In genomic region chr5:65606820-65607219, GRCm38 (mm10) we compare ENCODE assay signal across 17 mouse cellular contexts.
"Had no signal": no experiment of that assay in that cellular context is flagged by ENCODE, and none has a peak within 500 bp of the region (broad histone marks: within the 10 kb centered on the region; RNA-seq: fewer than 3 reads in every experiment).

No protein-coding gene starts in this region.

- H3K9ac ChIP-seq: intestine, embryonic 15.5 days; limb, embryonic 13.5 days; liver, embryonic 13.5 days; lung, embryonic 15.5 days had no signal

- H3K4me1 ChIP-seq: intestine, embryonic 15.5 days; limb, embryonic 10.5 days; limb, embryonic 13.5 days; liver, embryonic 13.5 days; lung, embryonic 15.5 days had no signal

- H3K27ac ChIP-seq: intestine, embryonic 15.5 days; layer of hippocampus, adult 2 months; limb, embryonic 10.5 days; limb, embryonic 13.5 days; liver, embryonic 13.5 days; lung, embryonic 15.5 days had no signal

- DNase-seq: kidney, adult 11 months; layer of hippocampus, adult 9-11 months; liver, embryonic 13.5 days; lung, adult 18-20 months; lung, postnatal 10 days; lung, postnatal 36 days; midbrain, embryonic 14.5 days; thymus, adult 2 months; thymus, postnatal 14 days; thymus, postnatal 4 days had no signal

- ATAC-seq: intestine, embryonic 15.5 days had no signal

- H3K4me2 ChIP-seq: intestine, embryonic 15.5 days; limb, embryonic 13.5 days; liver, embryonic 13.5 days; lung, embryonic 15.5 days; midbrain, embryonic 11.5 days had no signal

- H3K27me3 ChIP-seq: intestine, embryonic 15.5 days; limb, embryonic 13.5 days; liver, embryonic 13.5 days; lung, embryonic 15.5 days; megakaryocyte, embryonic 14.5 days had no signal

- H3K9me3 ChIP-seq: intestine, embryonic 15.5 days; limb, embryonic 10.5 days; limb, embryonic 13.5 days; liver, embryonic 13.5 days; lung, embryonic 15.5 days; megakaryocyte, embryonic 14.5 days had no signal

- H3K4me3 ChIP-seq: intestine, embryonic 15.5 days; layer of hippocampus, adult 2 months; limb, embryonic 10.5 days; limb, embryonic 13.5 days; liver, embryonic 13.5 days; lung, embryonic 15.5 days; megakaryocyte, embryonic 14.5 days had no signal
